Mouse (Mus musculus): ENCODE results near the gene Gm21767. TPM values are rescaled to one million over a fixed set of nuclear protein-coding genes. Genes with fewer than 3 reads are reported as not detected.
"Not testable (repeated sequence)": the region's sequence is repeated elsewhere in the genome, so short reads cannot be mapped to it uniquely, and the experiment has no call there.

Gm21767 gene
- polyA plus RNA-seq (2015; fragmentation: Nextera tagmentation; extraction: Ambion mirVana), result not detected in 2 replicates

- not testable (repeated sequence) for H3K4me3 ChIP-seq; H3K9me3 ChIP-seq; H3K27me3 ChIP-seq; H3K4me1 ChIP-seq; H3K36me3 ChIP-seq; H3K9ac ChIP-seq (replicated peaks); H3K27ac ChIP-seq (replicated peaks); ATAC-seq (replicated peaks); H3K4me2 ChIP-seq (replicated peaks)
- no CpG with 5 or more reads among the region's 3 CpGs for WGBS
These were observed at the start of gene Gm21767 for GRCm38 (mm10) chrY:13941438-13941837. Gene Gm21767 (plus strand): TSS chrY:13941738.
